Mouse (Mus musculus) testis, adult 2 months (tissue): ENCODE measurements at regions not wholly inside any gene's neighbourhood (a gene's known extent, or its start where the extent isn't known, plus 50 kb on each side); places are given as distances from the start of the nearest gene placed in this dataset.
"Not testable (repeated sequence)": the region's sequence is repeated elsewhere in the genome, so short reads cannot be mapped to it uniquely, and the experiment has no call there.

Experiments used
- H3K27ac ChIP-seq: fragments of 200-500 bp; 2 replicates; pipeline ENCODE4 v1.5.1; 2012; ENCODE audit warnings: low read depth, low read length; ENCODE audit not compliant: control insufficient read depth, insufficient read depth
- H3K27me3 ChIP-seq: fragments of 200-500 bp; 2 replicates; pipeline ENCODE4 v1.6.1; 2012; ENCODE audit warnings: mild to moderate bottlenecking, low read length, moderate library complexity; ENCODE audit not compliant: control insufficient read depth, insufficient read depth
- H3K36me3 ChIP-seq: fragments of 200-500 bp; 2 replicates; pipeline ENCODE4 v1.6.1; 2012; ENCODE audit warnings: mild to moderate bottlenecking, low read length; ENCODE audit not compliant: control insufficient read depth, insufficient read depth
- H3K4me1 ChIP-seq: fragments of 200-500 bp; 2 replicates; pipeline ENCODE4 v1.6.1; 2012; ENCODE audit warnings: low read length; ENCODE audit not compliant: control insufficient read depth, insufficient read depth
- H3K4me3 ChIP-seq: fragments of 200-500 bp; 2 replicates; pipeline ENCODE4 v1.5.1; 2012; ENCODE audit warnings: low read depth, mild to moderate bottlenecking, low read length, moderate library complexity, mixed read lengths; ENCODE audit not compliant: control insufficient read depth
- CTCF ChIP-seq: fragments of 200-500 bp; IDR thresholded peaks from 2 replicates; pipeline ENCODE4 v1.5.1; 2012; ENCODE audit warnings: low read depth, mild to moderate bottlenecking, inconsistent platforms, low read length, moderate library complexity; ENCODE audit not compliant: control insufficient read depth, insufficient read depth, insufficient replicate concordance
- POLR2A ChIP-seq: fragments of 200-500 bp; IDR thresholded peaks from 2 replicates; pipeline ENCODE4 v1.6.1; 2012; ENCODE audit warnings: low read depth, mild to moderate bottlenecking, inconsistent platforms, low read length, moderate library complexity; ENCODE audit not compliant: control insufficient read depth

- no peak overlapping the region for H3K4me3 ChIP-seq
- no peaks in the 10 kb centered on the region for H3K4me1 ChIP-seq
- TF ChIP-seq CTCF (no peak), POLR2A (no peak)
- H3K27ac ChIP-seq, result no peak overlapping the region
- H3K27me3 ChIP-seq, result no peaks in the 10 kb centered on the region
- H3K36me3 ChIP-seq, result no peaks in the 10 kb centered on the region
These were observed 218.1 kb upstream of the Btg1 start for GRCm38 (mm10) chr10:96398562-96399288.

GRCm38 (mm10) chr10:96399636-96400400 is 217.0 kb upstream of the Btg1 start:
- no peaks in the 10 kb centered on the region for H3K27me3 ChIP-seq
- H3K4me3 ChIP-seq, result no peak overlapping the region
- H3K36me3 ChIP-seq, result no peaks in the 10 kb centered on the region
- H3K27ac ChIP-seq, result no peak overlapping the region
- no peaks in the 10 kb centered on the region for H3K4me1 ChIP-seq
- TF ChIP-seq CTCF (no peak), POLR2A (no peak)

GRCm38 (mm10) chr10:96400793-96401192 is 216.0 kb upstream of the Btg1 start:
- no peak for TF ChIP-seq CTCF
- no peak for TF ChIP-seq POLR2A
- H3K4me1 ChIP-seq, result no peaks in the 10 kb centered on the region
- H3K36me3 ChIP-seq, result no peaks in the 10 kb centered on the region
- no peak overlapping the region for H3K4me3 ChIP-seq
- H3K27me3 ChIP-seq, result no peaks in the 10 kb centered on the region
- no peak overlapping the region for H3K27ac ChIP-seq

DNA sequence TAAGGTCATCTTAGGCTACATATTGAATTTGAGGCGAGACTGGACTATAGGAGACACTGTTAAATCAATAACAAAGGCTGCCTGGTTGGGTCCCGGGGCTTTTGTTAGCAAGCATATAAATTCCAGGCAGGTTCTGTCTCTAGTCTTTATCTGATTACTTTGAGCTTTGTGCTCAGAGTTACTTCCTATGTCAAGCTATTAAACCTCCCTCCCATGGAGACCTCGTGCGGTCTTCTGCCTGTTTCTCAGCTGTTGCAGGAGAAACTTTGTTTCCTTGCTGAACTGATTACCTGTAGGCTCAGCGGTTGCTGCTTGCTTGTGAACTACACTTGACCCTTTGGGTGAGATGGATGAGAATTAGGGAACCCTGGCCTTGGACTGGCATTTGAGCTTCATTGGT is 210.5 kb upstream of the Btg1 start:
- Histone ChIP-seq H3K4me3 (no peak overlapping the region), H3K36me3 (no peaks in the 10 kb centered on the region), H3K4me1 (no peaks in the 10 kb centered on the region), H3K27ac (no peak overlapping the region), H3K27me3 (no peaks in the 10 kb centered on the region)
- no peak for TF ChIP-seq CTCF
- TF ChIP-seq POLR2A, result no peak

GRCm38 (mm10) chr10:96407846-96408245 is 209.0 kb upstream of the Btg1 start:
- Histone ChIP-seq H3K36me3 (no peaks in the 10 kb centered on the region), H3K4me1 (no peaks in the 10 kb centered on the region), H3K4me3 (no peak overlapping the region), H3K27ac (no peak overlapping the region), H3K27me3 (no peaks in the 10 kb centered on the region)
- TF ChIP-seq CTCF (no peak), POLR2A (no peak)

DNA sequence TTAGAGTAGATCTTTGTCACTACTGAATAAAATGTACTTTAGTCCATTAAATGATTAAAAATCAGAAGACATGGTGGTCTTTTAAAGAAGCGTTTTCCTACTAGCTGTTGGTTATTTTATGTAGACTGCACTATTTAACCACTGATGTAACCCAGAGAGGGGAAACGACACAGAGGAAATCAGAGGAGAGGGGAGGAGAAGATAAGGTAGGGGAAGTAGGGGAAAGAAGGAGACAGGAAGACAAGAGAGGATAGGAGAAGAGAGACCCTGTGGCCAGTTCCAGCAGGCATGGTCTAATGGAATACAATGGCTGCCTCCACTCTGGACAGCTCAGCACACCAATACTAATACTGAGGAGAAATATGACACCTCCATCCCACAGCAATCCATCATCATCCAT is 208.6 kb upstream of the Btg1 start:
- TF ChIP-seq CTCF (no peak), POLR2A (no peak)
- H3K27ac ChIP-seq, result no peak overlapping the region
- no peak overlapping the region for H3K4me3 ChIP-seq
- no peaks in the 10 kb centered on the region for H3K36me3 ChIP-seq
- H3K4me1 ChIP-seq, result no peaks in the 10 kb centered on the region
- no peaks in the 10 kb centered on the region for H3K27me3 ChIP-seq

GRCm38 (mm10) chr10:96410028-96410427 is 206.8 kb upstream of the Btg1 start:
- Histone ChIP-seq H3K27ac (no peak overlapping the region), H3K4me1 (no peaks in the 10 kb centered on the region), H3K4me3 (no peak overlapping the region), H3K27me3 (no peaks in the 10 kb centered on the region), H3K36me3 (no peaks in the 10 kb centered on the region)
- no peak for TF ChIP-seq POLR2A
- no peak for TF ChIP-seq CTCF

DNA sequence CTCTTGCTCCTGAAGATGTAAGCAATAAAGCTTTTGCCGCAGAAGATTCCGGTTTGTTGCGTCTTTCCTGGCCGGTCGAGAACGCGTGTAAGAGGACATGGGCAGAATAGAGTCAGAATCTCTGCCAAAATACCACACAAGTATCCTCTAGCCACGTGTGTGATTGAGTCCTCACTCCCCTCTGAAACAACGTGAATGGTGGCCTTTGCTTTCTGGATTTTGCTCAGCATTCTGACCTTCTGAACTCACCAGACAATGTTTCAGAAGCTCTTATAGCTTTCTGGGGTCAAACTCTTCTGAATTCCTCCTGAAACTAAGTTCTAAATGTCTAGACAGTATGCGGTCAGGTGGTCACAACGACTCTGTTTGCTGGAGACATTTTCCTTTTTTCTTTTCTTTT is 202.0 kb upstream of the Btg1 start:
- H3K36me3 ChIP-seq, result no peaks in the 10 kb centered on the region
- no peak overlapping the region for H3K4me3 ChIP-seq
- no peak overlapping the region for H3K27ac ChIP-seq
- no peaks in the 10 kb centered on the region for H3K4me1 ChIP-seq
- no peaks in the 10 kb centered on the region for H3K27me3 ChIP-seq
- TF ChIP-seq POLR2A (no peak), CTCF (no peak)

GRCm38 (mm10) chr10:96421506-96421905 is 195.3 kb upstream of the Btg1 start:
- H3K4me1 ChIP-seq, H3K27me3 ChIP-seq, H3K36me3 ChIP-seq, H3K4me3 ChIP-seq, H3K27ac ChIP-seq: not testable (repeated sequence)
